Mouse (Mus musculus): ENCODE measurements around the gene Eif2s3y. TPM values are rescaled to one million over a fixed set of nuclear protein-coding genes. Genes with fewer than 3 reads are reported as not detected.
A peak's percentile ranks its signal among the peaks of the same experiment; 100 is the strongest.

The Eif2s3y gene
- 38.0 and 51.8 TPM in 2 replicates for polyA plus RNA-seq (2015; fragmentation: Nextera tagmentation; extraction: Ambion mirVana)

DNA sequence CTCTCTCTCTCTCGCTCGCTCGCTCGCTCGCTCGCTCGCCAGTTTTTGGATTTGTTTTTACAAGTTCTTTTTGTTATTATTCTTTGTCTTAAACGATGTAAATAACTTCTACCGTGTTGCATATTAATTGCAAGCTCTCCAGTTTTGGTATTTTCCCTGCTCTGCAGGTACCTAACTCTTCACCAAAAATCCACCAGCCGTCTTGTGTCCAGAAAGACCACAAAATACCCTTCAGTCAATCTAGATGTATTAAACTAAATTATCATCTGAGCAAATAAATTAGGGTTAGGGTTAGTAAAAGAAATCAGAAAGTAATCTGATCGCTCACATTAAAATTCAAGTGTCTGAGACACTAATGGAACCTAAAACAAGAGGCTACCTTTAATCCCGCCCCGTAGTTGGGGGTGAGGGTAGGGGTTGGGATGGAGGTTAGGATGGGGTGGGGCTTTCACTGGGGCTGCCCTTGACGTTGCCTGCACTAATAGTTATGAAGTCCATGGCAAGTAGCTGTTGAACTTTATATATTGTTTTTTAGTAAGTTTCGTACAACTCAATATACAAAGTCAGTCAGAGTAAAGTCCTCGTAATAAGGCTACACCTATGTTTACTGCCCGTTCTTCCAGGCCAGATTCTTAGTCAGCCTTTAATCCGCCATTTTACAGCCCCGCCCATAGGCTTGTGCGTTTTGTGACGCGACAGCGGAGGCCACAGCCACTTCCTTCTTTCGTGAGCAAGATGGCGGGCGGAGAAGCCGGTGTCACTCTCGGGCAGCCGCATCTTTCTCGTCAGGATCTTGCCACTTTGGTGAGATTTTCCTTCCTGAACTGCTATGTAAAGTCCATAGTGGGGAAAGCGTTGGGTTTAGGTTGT is at the start of gene Eif2s3y:
Gene Eif2s3y (plus strand): TSS at position 662 of the 870 bp plus-strand sequence.
- Histone ChIP-seq H3K9ac (peak within 1 kb of the TSS; percentile 51; the same call in 1 of the 2 replicates), H3K4me2 (peak within 1 kb of the TSS; percentile 40), H3K4me1 (no peaks in the 10 kb centered on the region), H3K36me3 (no peaks in the 10 kb centered on the region), H3K27me3 (no peaks in the 10 kb centered on the region), H3K4me3 (peak within 1 kb of the TSS; percentile 41), H3K27ac (no peak within 1 kb of the TSS), H3K9me3 (no peaks in the 10 kb centered on the region)
- no peak; the same call in 1 of the 2 replicates for ATAC-seq (ENCODE audit: insufficient number of reproducible peaks, insufficient read depth, low FRiP score, low TSS enrichment, low read depth)
- WGBS, result 22% methylated on average over 16 of the region's 31 CpGs

Small RNAs within 50 kb of the gene (microRNA-seq; reads per million reads assigned to microRNA genes)
- not detected for gene Gm47281

Other genes with a start within 250 kb of the Eif2s3y start
- not detected in 2 replicates for gene Zfy1, start 213.1 kb upstream of the Eif2s3y start, polyA plus RNA-seq (2015; fragmentation: Nextera tagmentation; extraction: Ambion mirVana)
- gene Uba1y, start 191.9 kb upstream of the Eif2s3y start, polyA plus RNA-seq (2015; fragmentation: Nextera tagmentation; extraction: Ambion mirVana), result not detected in 2 replicates
- 8.7 and 13.2 TPM in 2 replicates for gene Kdm5d, start 112.8 kb upstream of the Eif2s3y start, polyA plus RNA-seq (2015; fragmentation: Nextera tagmentation; extraction: Ambion mirVana)
- gene Uty, start 235.2 kb downstream of the Eif2s3y start, polyA plus RNA-seq (2015; fragmentation: Nextera tagmentation; extraction: Ambion mirVana), result 17.0 and 17.4 TPM in 2 replicates